Mouse (Mus musculus): ENCODE measurements around the gene Sgpl1.
A peak's percentile ranks its signal among the peaks of the same experiment; 100 is the strongest.

The Sgpl1 gene

GRCm38 (mm10) chr10:61086502-61086901 lies 61.0 kb downstream of the Sgpl1 start:
- no peak for DNase-seq (ENCODE audit: low read depth, low spot score)

- no peak for DNase-seq (ENCODE audit: low read depth, low spot score)
Measured at GRCm38 (mm10) chr10:61085364-61085763, 62.1 kb downstream of the Sgpl1 start.

GRCm38 (mm10) chr10:61080931-61081255 lies 66.6 kb downstream of the Sgpl1 start:
- no peak for DNase-seq (ENCODE audit: low read depth, low spot score)

DNA sequence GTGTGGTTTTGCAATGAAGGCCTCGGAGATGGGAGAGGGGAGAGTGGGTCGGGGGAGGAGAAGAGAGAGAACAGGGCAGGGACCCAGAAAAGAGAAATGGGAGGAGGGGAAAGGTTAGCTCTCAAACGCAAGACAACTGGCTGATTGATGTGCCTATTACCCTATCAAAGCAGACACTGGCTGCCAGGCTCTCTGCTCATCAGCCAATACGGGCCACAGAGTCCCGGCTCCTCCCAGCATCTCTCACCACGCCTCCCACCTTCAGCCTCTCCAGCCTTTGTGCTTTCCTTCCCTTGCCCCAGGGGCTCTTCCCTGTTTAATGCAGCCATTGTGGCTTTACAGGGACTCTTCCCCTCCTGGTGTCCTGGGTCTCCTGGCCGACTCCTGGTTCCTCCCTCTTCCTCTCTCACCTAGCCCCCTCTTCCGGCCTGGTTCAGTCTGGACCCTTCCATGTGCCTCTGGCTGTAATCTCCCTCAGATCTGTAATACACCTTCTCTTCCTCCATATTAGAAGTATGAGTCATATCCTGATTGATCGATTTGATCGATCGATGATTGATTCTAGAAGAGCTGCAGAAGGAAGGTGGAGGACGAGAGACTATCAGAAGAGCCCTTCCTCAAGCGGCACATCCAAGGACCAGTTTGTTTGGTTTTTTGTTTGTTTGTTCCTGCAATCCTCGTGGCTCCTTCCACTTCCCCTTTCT lies 67.1 kb downstream of the Sgpl1 start:
- peak; percentile 63 for DNase-seq (ENCODE audit: low read depth, low spot score)

- no peak for DNase-seq (ENCODE audit: low read depth, low spot score)
Measured at GRCm38 (mm10) chr10:61075607-61076006, 71.9 kb downstream of the Sgpl1 start.

DNA sequence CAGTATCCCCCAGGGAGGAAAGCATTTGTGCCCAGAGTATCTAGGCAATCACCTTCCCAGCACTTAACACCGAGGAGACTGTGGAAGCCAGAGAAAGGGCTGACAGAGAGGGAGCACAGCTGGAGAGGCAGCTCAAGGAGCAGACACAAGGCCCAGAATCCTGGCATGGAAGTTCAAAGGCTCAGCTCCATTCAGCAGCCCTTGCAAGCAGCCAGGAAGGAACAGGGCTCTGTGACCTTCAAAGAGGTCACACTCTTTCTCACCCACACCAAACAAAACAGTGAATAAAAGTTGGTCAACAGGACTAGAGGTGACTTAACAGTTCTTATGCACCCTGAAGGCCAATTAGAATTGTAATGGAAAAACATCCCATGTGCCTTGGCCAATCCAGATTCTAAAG lies 72.9 kb downstream of the Sgpl1 start:
- DNase-seq (ENCODE audit: low read depth, low spot score): no peak

GRCm38 (mm10) chr10:61072324-61072723 lies 75.2 kb downstream of the Sgpl1 start:
- DNase-seq (ENCODE audit: low read depth, low spot score): peak; percentile 58

DNA sequence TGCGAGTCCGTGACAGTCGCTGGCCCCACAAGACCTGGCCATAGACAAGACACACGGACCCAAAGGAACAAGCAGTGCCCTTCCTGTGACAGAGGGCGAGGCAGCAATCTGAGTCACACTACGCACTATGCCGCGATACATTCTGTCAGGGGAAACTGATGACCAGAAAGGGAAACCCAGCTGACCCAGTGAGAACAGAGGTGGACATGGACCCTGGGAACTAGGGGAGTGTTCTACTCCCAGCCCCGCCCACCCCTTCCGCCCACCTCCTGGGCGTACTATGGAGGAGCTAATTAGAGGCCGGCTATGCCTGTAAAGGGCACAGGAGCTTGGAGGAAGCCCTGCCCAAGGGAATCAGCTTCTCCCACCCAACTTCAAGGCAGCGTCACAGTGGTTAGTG lies 78.3 kb downstream of the Sgpl1 start:
- peak; percentile 3 for DNase-seq (ENCODE audit: low read depth, low spot score)

GRCm38 (mm10) chr10:61068436-61069192 lies 78.9 kb downstream of the Sgpl1 start:
- DNase-seq (ENCODE audit: low read depth, low spot score): peak; percentile 70

- no peak for DNase-seq (ENCODE audit: low read depth, low spot score)
Measured at GRCm38 (mm10) chr10:61065287-61066005, 82.1 kb downstream of the Sgpl1 start.

DNA sequence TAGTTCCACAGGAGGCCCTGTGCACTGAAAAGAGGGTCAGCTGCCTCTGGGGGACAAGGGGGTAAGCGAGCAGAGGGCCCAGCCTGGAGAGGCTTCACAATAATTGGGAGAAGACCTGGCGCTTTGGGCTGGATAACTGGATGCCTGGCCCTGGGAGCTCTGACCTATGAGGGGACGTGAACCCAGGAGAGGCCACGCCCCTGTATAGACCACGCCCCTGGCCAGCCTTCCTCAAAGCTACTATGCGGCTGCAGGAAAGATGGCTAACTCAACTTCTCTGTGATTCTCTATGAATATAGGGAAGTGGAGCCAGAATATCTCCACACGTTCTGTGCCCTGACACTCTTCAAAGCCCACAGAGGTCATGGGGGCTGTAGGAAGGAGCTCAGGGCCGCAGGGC lies 82.9 kb downstream of the Sgpl1 start:
- DNase-seq (ENCODE audit: low read depth, low spot score): no peak

DNA sequence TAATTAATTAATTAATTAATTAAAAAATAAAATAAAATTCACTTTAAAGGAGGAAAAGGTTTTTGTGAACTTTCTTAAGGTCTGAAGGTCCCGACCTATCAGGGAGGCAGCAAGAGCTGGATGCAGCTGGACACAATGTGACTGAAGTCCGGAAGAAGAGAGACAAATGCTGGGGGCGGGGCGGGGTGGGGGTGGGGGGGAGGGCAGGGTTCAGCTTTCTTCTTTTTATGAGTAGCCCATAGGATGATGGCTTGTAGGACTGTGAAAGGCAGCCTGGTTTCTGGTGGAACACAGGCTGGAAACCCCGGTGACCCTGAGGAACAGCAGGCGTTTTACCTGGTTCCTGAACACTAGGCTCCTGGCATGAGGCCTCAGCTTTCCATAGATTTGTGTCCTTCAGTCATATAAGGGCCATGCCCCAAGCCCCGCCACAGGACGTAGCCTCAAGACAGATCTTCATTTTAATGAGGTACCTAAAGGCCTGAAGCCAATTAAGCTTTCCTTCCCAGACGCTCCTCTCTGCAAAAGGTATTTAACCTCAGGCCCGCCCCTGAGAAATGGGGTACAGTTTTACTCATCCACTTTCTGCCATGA lies 84.1 kb downstream of the Sgpl1 start:
- DNase-seq (ENCODE audit: low read depth, low spot score): no peak

- no peak for DNase-seq (ENCODE audit: low read depth, low spot score)
Measured at GRCm38 (mm10) chr10:61059543-61060110, 87.9 kb downstream of the Sgpl1 start.

DNA sequence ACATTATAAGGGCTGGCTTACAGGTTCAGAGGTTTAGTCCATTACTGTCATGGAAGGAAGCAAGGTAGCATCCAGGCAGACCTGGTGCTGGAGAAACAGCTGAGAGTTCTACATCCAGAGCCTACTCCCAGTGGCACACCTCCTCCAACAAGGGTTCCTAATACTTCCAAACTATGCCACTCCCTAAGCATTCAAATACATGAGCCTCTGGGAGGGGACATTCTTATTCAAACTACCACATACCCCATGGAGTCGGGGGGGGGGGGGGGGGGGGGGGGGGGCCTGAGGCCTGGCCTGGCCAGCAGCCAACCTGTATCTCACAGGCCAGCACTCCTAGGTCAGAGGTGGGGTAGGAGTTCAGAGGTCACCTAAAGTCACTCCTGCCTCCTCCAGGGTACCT lies 88.4 kb downstream of the Sgpl1 start:
- no peak for DNase-seq (ENCODE audit: low read depth, low spot score)

GRCm38 (mm10) chr10:61056661-61057060 lies 90.8 kb downstream of the Sgpl1 start:
- DNase-seq (ENCODE audit: low read depth, low spot score): no peak

GRCm38 (mm10) chr10:61051993-61052613 lies 95.4 kb downstream of the Sgpl1 start:
- DNase-seq (ENCODE audit: low read depth, low spot score): peak; percentile 72

Measured in CD4-positive, CD25-positive, alpha-beta regulatory T cell, adult 2 months (primary cell).